Mouse (Mus musculus): ENCODE measurements at regions not wholly inside any gene's neighbourhood (a gene's known extent, or its start where the extent isn't known, plus 50 kb on each side); places are given as distances from the start of the nearest gene placed in this dataset.

- no peak for ATAC-seq (ENCODE audit: insufficient read depth)
- no peak overlapping the region for H3K9ac ChIP-seq (replicated peaks)
These were observed 125.9 kb downstream of the 1700017N19Rik start for GRCm38 (mm10) chr10:100716084-100716667.

GRCm38 (mm10) chr10:100718574-100718973, 128.3 kb downstream of the 1700017N19Rik start:
- H3K27me3 ChIP-seq (ENCODE audit: control insufficient read depth, insufficient read depth, low read length), result no peaks in the 10 kb centered on the region
- no peak overlapping the region for H3K27ac ChIP-seq
- H3K4me3 ChIP-seq (ENCODE audit: insufficient read depth in 1 of 2, low read depth in 2 of 2, low read length in 2 of 2), result no peak overlapping the region
- ATAC-seq (ENCODE audit: insufficient read depth) (no peak), DNase-seq (ENCODE audit: low read depth in 3 of 3, low spot score in 3 of 3) (no peak)
- no peaks in the 10 kb centered on the region for H3K9me3 ChIP-seq (ENCODE audit: control insufficient read depth, low read length)
- H3K9ac ChIP-seq (replicated peaks), result no peak overlapping the region
- 43% methylated on average over 3 of the region's 3 CpGs for WGBS (ENCODE audit: insufficient replicate concordance)
- H3K4me2 ChIP-seq (ENCODE audit: low read depth), result no peak overlapping the region
- H3K36me3 ChIP-seq (replicated peaks; ENCODE audit: control insufficient read depth, insufficient read depth, low read depth), result no peaks in the 10 kb centered on the region
- TF ChIP-seq CTCF (IDR thresholded peaks at IDR 0.05; ENCODE audit: low read depth) (no peak), EP300 (IDR thresholded peaks at IDR 0.05; ENCODE audit: low read depth) (no peak)
- no peaks in the 10 kb centered on the region for H3K4me1 ChIP-seq (replicated peaks; ENCODE audit: control insufficient read depth in 2 of 2, insufficient read depth in 2 of 2, low read length in 1 of 2)

More at GRCm38 (mm10) chr10:100716084-100716667, 125.9 kb downstream of the 1700017N19Rik start:
- Histone ChIP-seq H3K36me3 (replicated peaks; ENCODE audit: control insufficient read depth, insufficient read depth, low read depth) (no peaks in the 10 kb centered on the region), H3K9me3 (ENCODE audit: control insufficient read depth, low read length) (no peaks in the 10 kb centered on the region), H3K4me3 (ENCODE audit: insufficient read depth in 1 of 2, low read depth in 2 of 2, low read length in 2 of 2) (no peak overlapping the region), H3K4me1 (replicated peaks; ENCODE audit: control insufficient read depth in 2 of 2, insufficient read depth in 2 of 2, low read length in 1 of 2) (no peaks in the 10 kb centered on the region), H3K27me3 (ENCODE audit: control insufficient read depth, insufficient read depth, low read length) (no peaks in the 10 kb centered on the region), H3K27ac (no peak overlapping the region), H3K4me2 (ENCODE audit: low read depth) (no peak overlapping the region)
- 44% methylated on average over 7 of the region's 7 CpGs for WGBS (ENCODE audit: insufficient replicate concordance)
- TF ChIP-seq EP300 (IDR thresholded peaks at IDR 0.05; ENCODE audit: low read depth) (no peak), CTCF (IDR thresholded peaks at IDR 0.05; ENCODE audit: low read depth) (no peak)
- no peak for DNase-seq (ENCODE audit: low read depth in 3 of 3, low spot score in 3 of 3)

- DNase-seq (ENCODE audit: low read depth in 3 of 3, low spot score in 3 of 3) (no peak), ATAC-seq (ENCODE audit: insufficient read depth) (no peak)
- Histone ChIP-seq H3K4me1 (replicated peaks; ENCODE audit: control insufficient read depth in 2 of 2, insufficient read depth in 2 of 2, low read length in 1 of 2) (no peaks in the 10 kb centered on the region), H3K27me3 (ENCODE audit: control insufficient read depth, insufficient read depth, low read length) (no peaks in the 10 kb centered on the region), H3K4me2 (ENCODE audit: low read depth) (no peak overlapping the region), H3K36me3 (replicated peaks; ENCODE audit: control insufficient read depth, insufficient read depth, low read depth) (no peaks in the 10 kb centered on the region), H3K4me3 (ENCODE audit: insufficient read depth in 1 of 2, low read depth in 2 of 2, low read length in 2 of 2) (no peak overlapping the region), H3K9ac (replicated peaks) (no peak overlapping the region), H3K27ac (no peak overlapping the region), H3K9me3 (ENCODE audit: control insufficient read depth, low read length) (no peaks in the 10 kb centered on the region)
- 28% methylated on average over 8 of the region's 8 CpGs for WGBS (ENCODE audit: insufficient replicate concordance)
- TF ChIP-seq EP300 (IDR thresholded peaks at IDR 0.05; ENCODE audit: low read depth), result no peak
- no peak for TF ChIP-seq CTCF (IDR thresholded peaks at IDR 0.05; ENCODE audit: low read depth)
These were observed 151.0 kb downstream of the 1700017N19Rik start for GRCm38 (mm10) chr10:100741269-100741668.

- DNase-seq (ENCODE audit: low read depth in 3 of 3, low spot score in 3 of 3), result peak; percentile 5 to 11 (median 10)
- no peaks in the 10 kb centered on the region for H3K27me3 ChIP-seq (ENCODE audit: control insufficient read depth, insufficient read depth, low read length)
- no peaks in the 10 kb centered on the region for H3K36me3 ChIP-seq (replicated peaks; ENCODE audit: control insufficient read depth, insufficient read depth, low read depth)
- H3K27ac ChIP-seq, result no peak overlapping the region
- WGBS (ENCODE audit: insufficient replicate concordance), result 10% methylated on average over 7 of the region's 7 CpGs
- no peak overlapping the region for H3K9ac ChIP-seq (replicated peaks)
- H3K4me1 ChIP-seq (replicated peaks; ENCODE audit: control insufficient read depth in 2 of 2, insufficient read depth in 2 of 2, low read length in 1 of 2), result no peaks in the 10 kb centered on the region
- H3K4me3 ChIP-seq (ENCODE audit: insufficient read depth in 1 of 2, low read depth in 2 of 2, low read length in 2 of 2), result no peak overlapping the region
- no peaks in the 10 kb centered on the region for H3K9me3 ChIP-seq (ENCODE audit: control insufficient read depth, low read length)
- no peak overlapping the region for H3K4me2 ChIP-seq (ENCODE audit: low read depth)
- no peak for ATAC-seq (ENCODE audit: insufficient read depth)
- TF ChIP-seq CTCF (IDR thresholded peaks at IDR 0.05; ENCODE audit: low read depth) (peak; percentile 78), EP300 (IDR thresholded peaks at IDR 0.05; ENCODE audit: low read depth) (no peak)
These were observed 151.8 kb downstream of the 1700017N19Rik start for GRCm38 (mm10) chr10:100742065-100742464.

- no peaks in the 10 kb centered on the region for H3K36me3 ChIP-seq (replicated peaks; ENCODE audit: control insufficient read depth, insufficient read depth, low read depth)
- no peaks in the 10 kb centered on the region for H3K27me3 ChIP-seq (ENCODE audit: control insufficient read depth, insufficient read depth, low read length)
- H3K9ac ChIP-seq (replicated peaks), result no peak overlapping the region
- H3K4me2 ChIP-seq (ENCODE audit: low read depth), result no peak overlapping the region
- WGBS (ENCODE audit: insufficient replicate concordance), result 68% methylated on average over 7 of the region's 7 CpGs
- no peaks in the 10 kb centered on the region for H3K4me1 ChIP-seq (replicated peaks; ENCODE audit: control insufficient read depth in 2 of 2, insufficient read depth in 2 of 2, low read length in 1 of 2)
- no peak overlapping the region for H3K4me3 ChIP-seq (ENCODE audit: insufficient read depth in 1 of 2, low read depth in 2 of 2, low read length in 2 of 2)
- ATAC-seq (ENCODE audit: insufficient read depth), result no peak
- TF ChIP-seq EP300 (IDR thresholded peaks at IDR 0.05; ENCODE audit: low read depth) (no peak), CTCF (IDR thresholded peaks at IDR 0.05; ENCODE audit: low read depth) (no peak)
- H3K9me3 ChIP-seq (ENCODE audit: control insufficient read depth, low read length), result no peaks in the 10 kb centered on the region
- DNase-seq (ENCODE audit: low read depth in 3 of 3, low spot score in 3 of 3), result no peak
- no peak overlapping the region for H3K27ac ChIP-seq
These were observed 155.9 kb downstream of the 1700017N19Rik start for GRCm38 (mm10) chr10:100746151-100746550.
